Comparison of ENCODE assay signal across 8 mouse cellular contexts in the genomic region with DNA sequence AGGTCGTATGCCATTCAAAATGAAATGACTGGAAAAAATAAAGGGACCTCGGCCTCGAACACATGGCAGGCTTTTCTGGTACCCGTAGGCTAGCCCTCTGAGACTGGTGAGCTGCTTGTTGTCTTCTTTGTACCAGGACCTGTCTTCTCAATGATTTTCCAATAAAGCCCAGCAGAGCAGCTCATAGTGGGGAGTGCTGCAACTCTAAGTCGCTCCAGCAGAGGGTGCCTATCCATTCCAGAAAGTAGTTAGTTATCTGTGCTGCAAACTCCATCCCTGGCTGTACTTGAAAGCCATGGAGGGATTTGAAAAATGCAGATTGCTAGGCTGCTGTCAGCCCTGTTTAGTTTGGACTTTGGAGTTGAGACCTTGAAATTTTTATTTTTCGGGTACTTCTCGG.
DNase-seq lines count a peak whose midpoint lies in the region; ATAC-seq and TF ChIP-seq lines count a peak whose summit lies in the region.

No protein-coding gene starts in this region.

- ATAC-seq in forebrain, embryonic 12.5 days (ENCODE audit: low FRiP score) = peak; percentile 69; the same call in 1 of the 2 replicates
- peak; percentile 72 for ATAC-seq in hindbrain, postnatal 0 days
- ATAC-seq in limb, embryonic 15.5 days (ENCODE audit: insufficient number of reproducible peaks, low FRiP score, low TSS enrichment, low read depth) = no peak
- peak; percentile 67 for ATAC-seq in neural tube, embryonic 15.5 days (ENCODE audit: low FRiP score)

- peaks cover 11% of the 10 kb centered on the region for H3K36me3 ChIP-seq in forebrain, embryonic 12.5 days (replicated peaks)
- peaks cover 18% of the 10 kb centered on the region; the same call in 1 of the 2 replicates for H3K36me3 ChIP-seq in hindbrain, postnatal 0 days (ENCODE audit: insufficient read depth, low read length)
- peaks cover 69% of the 10 kb centered on the region for H3K36me3 ChIP-seq in limb, embryonic 15.5 days
- peaks cover 16% of the 10 kb centered on the region; the same call in 1 of the 2 replicates for H3K36me3 ChIP-seq in neural tube, embryonic 15.5 days

- 52% methylated on average over 7 of the region's 7 CpGs for WGBS in bone marrow, adult 2 months
- 52% methylated on average over 7 of the region's 7 CpGs for WGBS in forebrain, embryonic 12.5 days
- WGBS in hindbrain, postnatal 0 days = 43% methylated on average over 7 of the region's 7 CpGs
- WGBS in limb, embryonic 15.5 days = 65% methylated on average over 7 of the region's 7 CpGs
- WGBS in neural tube, embryonic 15.5 days = 63% methylated on average over 7 of the region's 7 CpGs

- peak; percentile 60 for DNase-seq in urinary bladder, postnatal 14 days (ENCODE audit: low spot score)
- DNase-seq in urinary bladder, postnatal 4 days (ENCODE audit: low spot score in 2 of 2) = no peak
- DNase-seq in hindbrain, postnatal 0 days (ENCODE audit: low spot score) = peak; percentile 83
- no peak for DNase-seq in spleen, adult 12 weeks (ENCODE audit: low spot score)

- peak; percentile 52 for TF ChIP-seq CTCF in bone marrow, adult 2 months (IDR thresholded peaks at IDR 0.05; ENCODE audit: control insufficient read depth, insufficient read depth, low read length)
- TF ChIP-seq CTCF in hindbrain, postnatal 0 days (IDR thresholded peaks at IDR 0.05; ENCODE audit: low read depth) = peak; percentile 82

- H3K4me2 ChIP-seq in forebrain, embryonic 12.5 days = no peak overlapping the region
- no peak overlapping the region for H3K4me2 ChIP-seq in hindbrain, postnatal 0 days (ENCODE audit: low read depth, low read length)
- H3K4me2 ChIP-seq in limb, embryonic 15.5 days = no peak overlapping the region
- H3K4me2 ChIP-seq in neural tube, embryonic 15.5 days = no peak overlapping the region

- no peak overlapping the region for H3K9ac ChIP-seq in forebrain, embryonic 12.5 days
- H3K9ac ChIP-seq in hindbrain, postnatal 0 days (replicated peaks; ENCODE audit: low read length) = no peak overlapping the region
- H3K9ac ChIP-seq in limb, embryonic 15.5 days = no peak overlapping the region
- H3K9ac ChIP-seq in neural tube, embryonic 15.5 days (replicated peaks) = no peak overlapping the region

- no peak overlapping the region for H3K27ac ChIP-seq in bone marrow, adult 2 months (ENCODE audit: control insufficient read depth, insufficient read depth, low read depth, low read length, poor library complexity)
- 0 out of 2 replicates have a peak overlapping the region, but pooled peaks have one; percentile 38 for H3K27ac ChIP-seq in forebrain, embryonic 12.5 days
- peak overlapping the region; percentile 41; the same call in 1 of the 2 replicates for H3K27ac ChIP-seq in hindbrain, postnatal 0 days
- peak overlapping the region; percentile 54; the same call in 1 of the 2 replicates for H3K27ac ChIP-seq in limb, embryonic 15.5 days
- H3K27ac ChIP-seq in neural tube, embryonic 15.5 days (replicated peaks) = no peak overlapping the region

- TF ChIP-seq POLR2A in bone marrow, adult 2 months (IDR thresholded peaks at IDR 0.05; ENCODE audit: borderline replicate concordance, control insufficient read depth, low read depth, low read length) = no peak

- no peaks in the 10 kb centered on the region for H3K9me3 ChIP-seq in forebrain, embryonic 12.5 days
- H3K9me3 ChIP-seq in hindbrain, postnatal 0 days (ENCODE audit: low read length) = no peaks in the 10 kb centered on the region
- H3K9me3 ChIP-seq in limb, embryonic 15.5 days = no peaks in the 10 kb centered on the region
- H3K9me3 ChIP-seq in neural tube, embryonic 15.5 days (replicated peaks) = no peaks in the 10 kb centered on the region

- H3K4me3 ChIP-seq in bone marrow, adult 2 months (replicated peaks; ENCODE audit: control insufficient read depth, low read depth, low read length) = no peak overlapping the region
- H3K4me3 ChIP-seq in forebrain, embryonic 12.5 days (replicated peaks) = no peak overlapping the region
- H3K4me3 ChIP-seq in hindbrain, postnatal 0 days (ENCODE audit: low read length) = no peak overlapping the region
- no peak overlapping the region for H3K4me3 ChIP-seq in limb, embryonic 15.5 days
- no peak overlapping the region for H3K4me3 ChIP-seq in neural tube, embryonic 15.5 days (replicated peaks)

- no peaks in the 10 kb centered on the region for H3K27me3 ChIP-seq in forebrain, embryonic 12.5 days
- H3K27me3 ChIP-seq in hindbrain, postnatal 0 days (ENCODE audit: insufficient read depth, low read length) = no peaks in the 10 kb centered on the region
- H3K27me3 ChIP-seq in limb, embryonic 15.5 days = no peaks in the 10 kb centered on the region
- H3K27me3 ChIP-seq in neural tube, embryonic 15.5 days (replicated peaks) = no peaks in the 10 kb centered on the region

- peaks cover 17% of the 10 kb centered on the region for H3K4me1 ChIP-seq in bone marrow, adult 2 months (ENCODE audit: control insufficient read depth, insufficient read depth, low read length)
- no peaks in the 10 kb centered on the region for H3K4me1 ChIP-seq in forebrain, embryonic 12.5 days
- H3K4me1 ChIP-seq in hindbrain, postnatal 0 days (ENCODE audit: insufficient read depth, low read length) = no peaks in the 10 kb centered on the region
- peaks cover 7% of the 10 kb centered on the region; the same call in 1 of the 2 replicates for H3K4me1 ChIP-seq in limb, embryonic 15.5 days
- no peaks in the 10 kb centered on the region for H3K4me1 ChIP-seq in neural tube, embryonic 15.5 days

Comparison
In these comparisons a context has a peak if more than half of its experiments do, and no peak if none do; other contexts are left out.
1. DNase-seq: peak in urinary bladder, postnatal 14 days (single experiment) and hindbrain, postnatal 0 days (single experiment); none in urinary bladder, postnatal 4 days (0 of 2) and spleen, adult 12 weeks (single experiment).
2. H3K27ac ChIP-seq: peak in forebrain, embryonic 12.5 days (single experiment), hindbrain, postnatal 0 days (single experiment) and limb, embryonic 15.5 days (single experiment); none in bone marrow, adult 2 months (single experiment) and neural tube, embryonic 15.5 days (single experiment).